Mouse (Mus musculus) lung, adult 2 months (tissue): ENCODE results near the gene Gga2. TPM values are rescaled to one million over a fixed set of nuclear protein-coding genes. Genes with fewer than 3 reads are reported as not detected.

ENCODE experiments used
- DNase-seq: peaks from one replicate; pipeline ENCODE4 v3.0.0; 2022
- H3K4me1 ChIP-seq: fragments of 200-500 bp; 2 replicates; pipeline ENCODE4 v1.6.1; 2011; ENCODE audit warnings: low read length; ENCODE audit not compliant: control insufficient read depth, insufficient read depth
- H3K4me3 ChIP-seq: fragments of 200-500 bp; replicated peaks from 2 replicates; pipeline ENCODE3; 2011; ENCODE audit warnings: low read depth, mild to moderate bottlenecking, control low read depth, low read length; ENCODE audit errors: extremely low read depth
- CTCF ChIP-seq: fragments of 200-500 bp; IDR thresholded peaks from 2 replicates; pipeline ENCODE4 v1.5.1; 2011; ENCODE audit warnings: mild to moderate bottlenecking, low read length, control low read depth; ENCODE audit not compliant: insufficient read depth
- POLR2A ChIP-seq: fragments of 200-500 bp; IDR thresholded peaks from 2 replicates; pipeline ENCODE4 v1.6.1; 2011; ENCODE audit warnings: low read depth, mild to moderate bottlenecking, control low read depth, low read length, borderline replicate concordance; ENCODE audit errors: extremely low read depth
- WGBS: fragments of 180-500 bp; shearing (Covaris S2); methylation state at CpG from one replicate; pipeline ENCODE4 v1.1.7; 2018; 5-methylcytosine and 5-hydroxymethylcytosine counted together
- polyA plus RNA-seq: library from polyadenylated mRNA; depleted of rRNA; stranded (reverse); fragments of >200 nt; gene quantifications from 2 replicates; pipeline ENCODE4 v1.2.3, GENCODE M21; 2012

The Gga2 gene
- polyA plus RNA-seq, 1 experiment = 26.2 TPM

DNA sequence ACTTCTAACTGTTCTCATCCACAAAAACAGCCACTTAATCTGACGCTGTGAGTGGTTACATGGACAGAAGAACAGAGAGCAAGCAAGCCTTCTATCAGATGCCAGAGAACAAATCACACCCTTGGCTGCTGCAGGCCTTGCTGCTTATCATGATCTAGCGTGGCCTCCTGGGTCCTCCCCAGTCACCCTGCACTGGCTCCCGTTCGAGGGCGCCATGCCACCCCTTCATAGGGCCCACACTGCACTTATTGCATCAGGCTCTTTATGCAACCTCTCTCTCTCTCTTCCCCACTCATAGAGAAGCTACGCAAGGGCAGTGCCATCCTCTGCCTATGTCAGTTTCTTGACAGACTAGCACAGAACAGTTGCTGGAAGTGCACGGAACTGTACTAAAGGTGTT, 54.9 kb downstream of the Gga2 start:
- Histone ChIP-seq H3K4me1 (no peaks in the 10 kb centered on the region), H3K4me3 (no peak overlapping the region)
- no peak for TF ChIP-seq CTCF
- no peak for TF ChIP-seq POLR2A
- no peak for DNase-seq
- 82% methylated on average over 7 of the region's 7 CpGs for WGBS

DNA sequence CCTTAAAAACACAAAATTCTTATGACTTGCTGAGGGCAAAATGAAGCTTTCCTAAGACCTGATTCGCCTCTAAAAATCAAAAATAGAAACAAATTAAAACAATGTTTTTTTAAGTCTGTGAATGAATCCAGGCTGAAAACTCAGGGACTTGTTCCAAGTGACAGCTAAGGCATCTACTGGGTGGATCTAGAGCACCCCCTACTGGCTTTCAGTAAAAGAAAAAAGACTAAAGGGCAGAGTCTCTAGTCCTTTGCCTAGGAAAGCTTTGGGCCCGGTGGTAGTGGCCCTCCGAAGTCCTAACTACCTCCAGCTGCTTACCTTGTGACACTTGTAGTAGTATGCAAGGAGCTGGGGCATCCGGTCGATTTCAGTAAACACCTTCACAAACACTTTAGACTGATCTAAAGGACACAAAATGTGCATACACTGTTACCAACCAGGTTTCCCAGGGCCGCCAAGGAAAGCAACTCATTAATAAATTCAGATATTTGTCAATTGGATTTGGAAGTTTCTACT, 57.1 kb downstream of the Gga2 start:
- WGBS = 60% methylated on average over 6 of the region's 6 CpGs
- no peak overlapping the region for H3K4me3 ChIP-seq

DNA sequence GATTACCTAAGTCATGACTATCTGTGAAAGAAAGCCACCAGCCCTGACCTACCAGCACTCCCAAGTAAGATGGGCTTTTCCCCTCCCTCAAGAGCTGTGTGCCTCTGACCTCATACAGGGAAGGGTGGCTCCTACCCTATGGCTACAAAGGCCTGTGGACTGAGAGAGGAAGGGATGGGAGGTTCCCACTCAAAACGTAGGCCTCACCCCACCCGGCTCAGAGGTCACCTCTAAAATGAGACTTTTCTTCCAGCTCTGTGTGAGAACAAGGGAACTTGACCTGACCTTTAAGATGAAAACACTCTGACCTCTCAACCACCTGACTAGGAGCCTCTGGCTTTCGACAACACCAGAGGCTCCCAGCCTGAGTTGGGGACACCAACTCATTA, 58.5 kb downstream of the Gga2 start:
- TF ChIP-seq POLR2A (no peak), CTCF (no peak)

More for the DNA sequence above, 57.1 kb downstream of the Gga2 start:
- TF ChIP-seq POLR2A = no peak
- 0 out of 2 replicates have a peak, but pooled peaks have one; percentile 13 for TF ChIP-seq CTCF
- DNase-seq = no peak
- H3K4me1 ChIP-seq = no peaks in the 10 kb centered on the region

DNA sequence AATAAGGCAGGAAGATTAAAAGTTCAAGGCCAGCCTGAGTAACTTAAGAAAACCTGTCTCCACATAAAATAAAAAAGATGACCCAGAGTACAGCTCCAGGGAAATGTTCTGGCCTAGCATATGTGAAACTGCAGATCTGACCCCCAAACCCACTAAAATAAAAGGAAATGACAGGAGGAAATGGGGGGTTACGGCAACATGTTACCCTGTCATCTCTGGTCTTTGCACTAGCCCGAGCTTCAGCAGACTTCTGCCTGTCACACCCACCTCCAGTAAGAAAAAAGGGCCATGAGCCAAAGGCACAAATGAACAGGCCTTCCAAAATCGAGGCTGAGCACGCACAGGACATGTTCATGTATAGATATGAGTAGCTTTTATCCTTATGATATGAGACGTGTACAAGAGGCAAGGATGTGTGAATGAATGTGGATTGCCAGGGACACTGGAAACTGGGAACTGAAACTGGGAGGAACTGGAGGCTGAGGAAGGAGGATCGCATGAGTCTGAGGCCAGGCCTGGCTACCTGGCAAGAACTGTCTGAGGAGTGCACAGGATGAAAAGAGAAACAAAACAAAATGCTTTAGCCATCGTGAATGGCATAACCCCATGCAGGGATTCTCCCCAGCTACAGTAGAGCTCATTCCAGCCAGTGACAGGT, 59.0 kb downstream of the Gga2 start:
- no peak for DNase-seq
- 71% methylated on average over 7 of the region's 7 CpGs for WGBS
- H3K4me1 ChIP-seq = no peaks in the 10 kb centered on the region
- TF ChIP-seq CTCF (no peak), POLR2A (no peak)
- H3K4me3 ChIP-seq = no peak overlapping the region

More for the DNA sequence above, 58.5 kb downstream of the Gga2 start:
- WGBS = 63% methylated on average over 3 of the region's 3 CpGs
- no peak for DNase-seq
- Histone ChIP-seq H3K4me3 (no peak overlapping the region), H3K4me1 (no peaks in the 10 kb centered on the region)

DNA sequence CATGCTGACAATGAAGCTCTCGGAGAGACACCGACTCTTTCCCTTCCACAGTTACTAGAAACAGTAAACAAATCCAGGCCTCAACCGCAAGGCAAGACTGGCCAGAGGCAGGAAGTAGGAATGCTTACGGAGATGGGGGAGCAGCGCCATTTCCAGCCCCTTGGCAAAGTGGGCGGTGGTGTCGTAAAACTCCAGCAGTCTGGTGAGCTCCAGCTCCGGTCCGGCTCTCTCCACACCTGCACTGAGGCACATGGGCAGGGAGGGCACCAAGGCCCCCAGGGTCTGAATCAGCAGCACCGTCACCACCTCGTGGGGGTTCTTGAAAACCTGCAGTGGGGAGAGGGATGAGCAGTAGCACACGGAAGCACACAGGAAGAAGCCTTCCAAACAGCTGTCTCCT, 65.2 kb downstream of the Gga2 start:
- no peak for TF ChIP-seq POLR2A
- no peak for TF ChIP-seq CTCF
- DNase-seq = no peak
- Histone ChIP-seq H3K4me3 (no peak overlapping the region), H3K4me1 (no peaks in the 10 kb centered on the region)
- 49% methylated on average over 12 of the region's 12 CpGs for WGBS

DNA sequence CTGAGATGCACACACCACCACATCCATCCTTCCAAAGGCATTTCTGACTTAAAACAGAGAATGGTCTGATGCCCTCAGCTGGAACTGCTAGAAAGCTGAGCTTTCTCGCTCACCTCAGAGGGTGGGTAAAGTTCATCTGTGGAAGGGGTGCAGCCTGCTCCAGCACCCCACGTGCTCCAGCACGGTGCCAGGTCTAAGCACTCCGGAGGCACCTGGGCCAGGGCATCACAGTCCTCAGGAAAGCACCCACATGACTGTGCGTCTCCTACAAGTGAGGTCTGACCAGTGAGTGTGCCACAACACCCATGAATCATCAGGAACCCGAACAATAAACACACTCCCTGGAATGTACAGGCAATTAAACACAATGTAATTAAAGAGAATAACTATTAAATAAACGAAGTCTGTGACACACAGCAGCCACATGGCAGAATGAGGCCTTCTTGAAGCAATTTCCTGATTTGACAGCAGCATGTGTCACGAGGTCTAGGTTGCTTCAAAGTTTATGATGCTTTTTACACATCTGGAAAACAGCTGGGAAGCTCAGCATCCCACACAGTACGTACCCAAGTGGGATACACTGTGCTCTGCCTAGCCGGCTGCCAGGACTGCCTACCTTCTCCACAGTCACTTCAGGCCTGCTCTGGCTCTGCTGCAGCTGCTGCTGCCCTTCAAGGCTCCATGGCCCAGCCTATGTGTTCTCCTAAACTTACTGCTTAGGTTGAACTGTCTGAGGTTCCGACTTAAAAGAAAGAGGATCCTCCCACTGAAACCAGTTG, 65.9 kb downstream of the Gga2 start:
- 81% methylated on average over 11 of the region's 11 CpGs for WGBS
- DNase-seq = no peak
- Histone ChIP-seq H3K4me3 (no peak overlapping the region), H3K4me1 (no peaks in the 10 kb centered on the region)
- no peak for TF ChIP-seq CTCF
- TF ChIP-seq POLR2A = no peak

DNA sequence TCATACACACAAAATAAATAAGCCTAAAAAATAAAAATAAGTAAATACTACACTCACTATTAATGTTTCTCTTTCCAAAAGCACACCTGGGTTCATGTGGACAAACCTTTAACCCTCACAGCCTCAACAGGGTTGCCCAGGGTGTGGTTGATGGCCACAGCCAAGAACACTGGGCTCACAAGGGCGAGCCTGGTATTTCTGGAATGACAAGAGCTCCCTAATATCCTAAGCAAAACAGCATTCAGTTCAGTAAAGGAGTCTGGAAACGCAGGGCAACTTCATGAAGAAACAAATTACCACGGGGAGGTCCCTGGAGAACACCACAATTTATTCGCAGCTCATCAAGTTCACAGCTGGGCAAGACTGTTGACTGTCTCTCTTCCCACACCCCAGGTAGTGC, 73.5 kb downstream of the Gga2 start:
- DNase-seq = peak; percentile 49
- Histone ChIP-seq H3K4me1 (no peaks in the 10 kb centered on the region; the same call in 1 of the 2 replicates), H3K4me3 (no peak overlapping the region)
- WGBS = 58% methylated on average over 4 of the region's 4 CpGs
- no peak for TF ChIP-seq CTCF
- TF ChIP-seq POLR2A = no peak

DNA sequence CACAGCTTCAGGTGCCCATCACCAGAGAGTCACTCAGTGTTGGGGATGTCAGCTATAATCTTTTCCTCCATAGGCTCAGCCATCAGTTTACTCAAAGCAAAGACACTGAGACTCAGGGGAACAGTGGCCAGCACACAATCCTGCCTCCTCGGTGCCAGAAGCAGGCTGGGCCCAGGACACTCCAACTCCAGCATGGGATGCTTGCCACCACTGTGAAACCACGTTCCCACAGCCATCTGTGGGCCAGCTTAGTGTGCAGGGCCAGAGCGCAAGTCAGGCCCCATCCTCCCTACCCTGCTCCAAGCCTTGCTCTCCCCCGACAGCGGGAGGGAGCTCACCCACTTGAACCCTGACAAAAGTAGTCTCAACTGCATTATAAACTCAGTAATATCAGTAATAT, 74.8 kb downstream of the Gga2 start:
- Histone ChIP-seq H3K4me1 (peaks cover 3% of the 10 kb centered on the region), H3K4me3 (no peak overlapping the region)
- no peak for DNase-seq
- TF ChIP-seq CTCF (no peak), POLR2A (no peak)
- 66% methylated on average over 5 of the region's 5 CpGs for WGBS

DNA sequence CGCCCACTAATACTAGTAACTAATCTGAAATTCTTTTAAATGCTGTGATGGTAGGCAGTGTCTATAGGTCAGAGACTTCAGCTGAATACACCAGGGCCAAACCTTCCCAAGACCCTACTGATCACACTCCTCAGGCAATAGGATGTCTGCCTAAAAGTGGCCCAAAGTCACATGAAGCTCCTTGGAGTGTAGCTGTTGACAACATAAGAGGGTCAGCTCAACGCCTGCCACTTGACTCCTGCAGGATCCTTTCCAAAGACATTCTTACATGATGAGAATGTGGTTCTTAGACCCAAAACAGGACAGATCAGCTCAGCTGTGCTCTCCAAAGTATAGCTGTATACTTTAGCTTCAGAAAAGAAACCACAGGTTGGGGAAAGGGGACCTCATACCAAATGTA, 78.7 kb downstream of the Gga2 start:
- peak; percentile 45 for DNase-seq
- WGBS = 83% methylated on average over 2 of the region's 2 CpGs

DNA sequence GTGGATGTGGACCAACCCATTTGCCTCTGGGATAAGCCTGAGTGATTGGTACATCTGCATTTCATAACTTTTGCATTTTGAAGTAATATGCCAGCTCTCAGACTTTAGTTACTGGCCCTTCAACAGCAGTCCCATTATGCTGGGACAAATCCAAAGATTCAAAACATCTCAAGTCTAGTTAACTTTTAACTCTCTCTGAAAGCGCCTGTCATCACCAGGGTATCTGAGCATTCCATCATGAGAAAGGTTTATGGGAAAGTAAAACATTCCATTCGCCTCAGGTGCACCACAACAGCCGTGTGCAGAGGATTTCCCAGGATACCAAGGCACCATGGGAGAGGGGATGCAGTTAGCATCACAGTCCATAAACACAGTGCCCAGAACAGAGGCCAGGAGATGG, 79.4 kb downstream of the Gga2 start:
- Histone ChIP-seq H3K4me1 (peaks cover 3% of the 10 kb centered on the region), H3K4me3 (no peak overlapping the region)
- TF ChIP-seq CTCF = no peak
- TF ChIP-seq POLR2A = no peak
- no peak for DNase-seq
- 77% methylated on average over 3 of the region's 3 CpGs for WGBS

More for the DNA sequence above, 78.7 kb downstream of the Gga2 start:
- TF ChIP-seq CTCF (no peak), POLR2A (no peak)
- H3K4me1 ChIP-seq = peaks cover 3% of the 10 kb centered on the region
- no peak overlapping the region for H3K4me3 ChIP-seq
